Comparison of ENCODE assay signal across 12 mouse cellular contexts in the genomic region with DNA sequence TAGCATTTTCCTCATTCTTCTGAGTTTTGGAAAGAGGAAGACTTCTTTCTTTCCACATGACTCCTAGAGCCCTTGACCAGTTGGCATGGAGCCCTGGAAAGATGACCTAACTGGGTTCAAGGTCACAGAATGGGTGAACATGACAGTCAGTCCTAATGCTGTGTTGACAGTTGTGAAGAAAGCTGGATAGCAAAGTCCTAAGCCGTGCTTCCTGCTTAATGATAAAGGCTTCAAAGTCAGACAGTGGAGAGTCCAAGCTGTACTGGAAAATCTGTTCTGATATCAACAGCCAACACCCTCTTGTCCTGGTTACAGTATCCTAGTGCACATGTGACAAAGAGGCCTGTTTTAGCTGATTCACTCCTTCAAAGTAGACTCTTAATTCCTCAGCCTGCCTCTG. TPM values are rescaled to one million over a fixed set of nuclear protein-coding genes. Genes with fewer than 3 reads are reported as not detected.
A peak's percentile ranks its signal among the peaks of the same experiment; 100 is the strongest.
DNase-seq lines count a peak whose midpoint lies in the region; ATAC-seq lines count a peak whose summit lies in the region.
"Had no signal": no experiment of that assay in that cellular context is flagged by ENCODE, and none has a peak within 500 bp of the region (broad histone marks: within the 10 kb centered on the region; RNA-seq: fewer than 3 reads in every experiment).

No protein-coding gene starts in this region.

- H3K36me3 ChIP-seq in kidney, embryonic 15.5 days = peaks cover 81% of the 10 kb centered on the region
- H3K36me3 ChIP-seq in heart, embryonic 10.5 days = peaks cover 78% of the 10 kb centered on the region

- ATAC-seq in kidney, embryonic 15.5 days (replicated peaks; ENCODE audit: low FRiP score) = no peak
- ATAC-seq: forebrain, embryonic 13.5 days; Patski had no signal

- no peak overlapping the region for H3K4me2 ChIP-seq in kidney, embryonic 15.5 days
- H3K4me2 ChIP-seq: forebrain, embryonic 13.5 days; limb, embryonic 15.5 days had no signal

- H3K27ac ChIP-seq in kidney, embryonic 15.5 days = no peak overlapping the region
- H3K27ac ChIP-seq in heart, embryonic 10.5 days = peak overlapping the region; percentile 10; the same call in 1 of the 2 replicates
- H3K27ac ChIP-seq: embryonic facial prominence, embryonic 10.5 days; forebrain, embryonic 13.5 days; limb, embryonic 15.5 days had no signal

- intact Hi-C loops in left cerebral cortex, postnatal 14 days (cut with DNase I) = no loop called here

- peak; percentile 67 for DNase-seq in kidney, adult 9 months
- DNase-seq in heart, embryonic 10.5 days (ENCODE audit: low spot score) = no peak
- peak; percentile 47 to 51 for DNase-seq in kidney, postnatal 25 days
- peak; percentile 65 for DNase-seq in testis, postnatal 10 days (ENCODE audit: low spot score)
- DNase-seq in frontal cortex, adult 2 months (ENCODE audit: extremely low spot score in 1 of 2, low spot score in 1 of 2) = no peak
- no peak for DNase-seq in cerebellum, postnatal 25 days
- DNase-seq in left cerebral cortex, postnatal 14 days (ENCODE audit: low spot score in 2 of 2) = no peak

- H3K4me1 ChIP-seq in kidney, embryonic 15.5 days = no peaks in the 10 kb centered on the region
- peaks cover 20% of the 10 kb centered on the region for H3K4me1 ChIP-seq in heart, embryonic 10.5 days
- H3K4me1 ChIP-seq: embryonic facial prominence, embryonic 10.5 days; forebrain, embryonic 13.5 days; limb, embryonic 15.5 days had no signal

- H3K4me3 ChIP-seq in kidney, embryonic 15.5 days (replicated peaks) = no peak overlapping the region
- H3K4me3 ChIP-seq in heart, embryonic 10.5 days = no peak overlapping the region
- H3K4me3 ChIP-seq: embryonic facial prominence, embryonic 10.5 days; forebrain, embryonic 13.5 days; limb, embryonic 15.5 days had no signal

- WGBS in kidney, embryonic 15.5 days = 86% methylated on average over 1 of the region's 1 CpGs
- WGBS in heart, embryonic 10.5 days = 34% methylated on average over 1 of the region's 1 CpGs

- H3K27me3 ChIP-seq in kidney, embryonic 15.5 days = no peaks in the 10 kb centered on the region
- no peaks in the 10 kb centered on the region for H3K27me3 ChIP-seq in heart, embryonic 10.5 days (ENCODE audit: insufficient read depth, poor library complexity, severe bottlenecking)
- H3K27me3 ChIP-seq: forebrain, embryonic 13.5 days; limb, embryonic 15.5 days; Patski had no signal

- no peaks in the 10 kb centered on the region for H3K9me3 ChIP-seq in kidney, embryonic 15.5 days (replicated peaks)
- H3K9me3 ChIP-seq in heart, embryonic 10.5 days = no peaks in the 10 kb centered on the region
- H3K9me3 ChIP-seq: embryonic facial prominence, embryonic 10.5 days; forebrain, embryonic 13.5 days; limb, embryonic 15.5 days had no signal

- no peak overlapping the region for H3K9ac ChIP-seq in kidney, embryonic 15.5 days
- H3K9ac ChIP-seq: forebrain, embryonic 13.5 days; limb, embryonic 15.5 days had no signal

RNA-seq across cellular contexts. Expression of gene Cyp27a1, which starts 14.6 kb away (rescaled TPM):
- polyA plus RNA-seq in kidney, embryonic 15.5 days (2015; fragmentation: Nextera tagmentation; extraction: Ambion mirVana) = 7.2 and 7.6 TPM in 2 replicates
- polyA plus RNA-seq in heart, embryonic 10.5 days (2016; fragmentation: Nextera tagmentation; extraction: Ambion mirVana) = 11.4 and 17.5 TPM in 2 replicates
- 14.1 and 14.5 TPM in 2 replicates for polyA plus RNA-seq in frontal cortex, adult 2 months (2012; rRNA removed)
- total RNA-seq in left cerebral cortex, postnatal 14 days (2021) = 1 to 10 TPM; 1.5 to 2.8 TPM
- polyA plus RNA-seq: Patski had no signal

RNA-seq across cellular contexts. Expression of gene Ttll4, which starts 37.2 kb away (rescaled TPM):
- polyA plus RNA-seq in kidney, embryonic 15.5 days (2015; fragmentation: Nextera tagmentation; extraction: Ambion mirVana) = 17.4 and 19.5 TPM in 2 replicates
- polyA plus RNA-seq in heart, embryonic 10.5 days (2016; fragmentation: Nextera tagmentation; extraction: Ambion mirVana) = 27.8 and 28.9 TPM in 2 replicates
- polyA plus RNA-seq in frontal cortex, adult 2 months (2012; rRNA removed) = 18.8 and 19.2 TPM in 2 replicates
- 10 to 100 TPM; 21.2 to 24.9 TPM for total RNA-seq in left cerebral cortex, postnatal 14 days (2021)

RNA-seq across cellular contexts. Expression of gene Prkag3, which starts 50.2 kb away (rescaled TPM):
- 0.44 and 0.73 TPM in 2 replicates for polyA plus RNA-seq in kidney, embryonic 15.5 days (2015; fragmentation: Nextera tagmentation; extraction: Ambion mirVana)
- polyA plus RNA-seq in heart, embryonic 10.5 days (2016; fragmentation: Nextera tagmentation; extraction: Ambion mirVana) = 2.3 and 6.8 TPM in 2 replicates
- polyA plus RNA-seq in frontal cortex, adult 2 months (2012; rRNA removed) = 0.76 and 0.88 TPM in 2 replicates
- total RNA-seq in left cerebral cortex, postnatal 14 days (2021) = not detected
- polyA plus RNA-seq: forebrain, embryonic 13.5 days; Patski had no signal

Comparison
In these comparisons a context has a peak if more than half of its experiments do, and no peak if none do; other contexts are left out.
1. DNase-seq: peak in kidney, adult 9 months (single experiment), kidney, postnatal 25 days (2 of 2) and testis, postnatal 10 days (single experiment); none in heart, embryonic 10.5 days (single experiment), frontal cortex, adult 2 months (0 of 2), cerebellum, postnatal 25 days (0 of 2) and left cerebral cortex, postnatal 14 days (0 of 2).